Mouse (Mus musculus) kidney, adult 2 months (tissue): Measurements from ENCODE around the gene Mzf1.

Experiments
- CTCF ChIP-seq: fragments of 200-500 bp; conservative IDR thresholded peaks from 2 replicates; pipeline ENCODE4 v1.5.1; 2011; ENCODE audit warnings: low read depth, mild to moderate bottlenecking, control low read depth, low read length, moderate library complexity, mixed read lengths; ENCODE audit not compliant: insufficient read depth, insufficient read length
- POLR2A ChIP-seq: fragments of 200-500 bp; IDR thresholded peaks from one replicate; pipeline ENCODE4 v1.6.1; 2011; ENCODE audit warnings: low read depth, low read length, control low read depth

DNA sequence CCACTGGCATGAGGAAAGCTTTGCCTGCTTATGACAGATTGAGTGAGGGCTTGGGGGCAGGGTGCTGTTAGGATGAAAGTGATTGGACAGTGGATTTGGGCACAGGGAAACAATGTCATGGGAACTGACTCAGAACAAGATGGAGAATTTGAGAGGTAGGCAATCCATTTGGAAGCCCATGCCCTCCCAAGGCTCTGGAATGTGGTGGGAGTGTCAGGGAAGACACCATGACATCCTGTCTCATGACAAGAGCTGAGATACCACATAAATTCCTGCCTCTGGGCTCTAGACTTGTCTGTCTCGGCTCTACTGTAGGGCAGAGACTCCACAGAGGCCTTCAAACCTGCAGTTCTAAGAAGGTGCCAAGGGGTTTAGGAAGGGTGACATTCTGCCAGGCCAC lies 13.3 kb downstream of the Mzf1 start:
- TF ChIP-seq CTCF: no peak
- TF ChIP-seq POLR2A: no peak
